Mouse (Mus musculus): Measurements from ENCODE around the gene Cenpt. TPM values are rescaled to one million over a fixed set of nuclear protein-coding genes. Genes with fewer than 3 reads are reported as not detected.
A peak's percentile ranks its signal among the peaks of the same experiment; 100 is the strongest.

Gene Cenpt
- polyA plus RNA-seq (2015; fragmentation: Nextera tagmentation; extraction: Ambion mirVana) = 44.9 and 46.9 TPM in 2 replicates

GRCm38 (mm10) chr8:105853178-105853577 is at the start of gene Cenpt:
Gene Cenpt, minus strand, starts transcription at chr8:105853278.
- H3K9me3 ChIP-seq (replicated peaks) = no peaks in the 10 kb centered on the region
- H3K4me3 ChIP-seq (replicated peaks) = no peak within 1 kb of the TSS
- H3K27ac ChIP-seq (replicated peaks) = no peak within 1 kb of the TSS
- peaks cover 20% of the 10 kb centered on the region for H3K36me3 ChIP-seq
- no peak within 1 kb of the TSS for H3K9ac ChIP-seq
- H3K27me3 ChIP-seq = no peaks in the 10 kb centered on the region
- no peak within 1 kb of the TSS for H3K4me2 ChIP-seq (replicated peaks)
- WGBS = 93% methylated on average over 3 of the region's 3 CpGs
- H3K4me1 ChIP-seq = peaks cover 39% of the 10 kb centered on the region
- ATAC-seq (ENCODE audit: insufficient number of reproducible peaks, low FRiP score, low TSS enrichment, low read depth) = no peak

GRCm38 (mm10) chr8:105900941-105901616 is 48.0 kb upstream of the Cenpt start:
- peak overlapping the region; percentile 91 for H3K27ac ChIP-seq (replicated peaks)
- H3K4me3 ChIP-seq (replicated peaks) = peak overlapping the region; percentile 93
- H3K9ac ChIP-seq = peak overlapping the region; percentile 100
- H3K4me1 ChIP-seq = peaks cover 10% of the 10 kb centered on the region; the same call in 1 of the 2 replicates
- H3K9me3 ChIP-seq (replicated peaks) = no peaks in the 10 kb centered on the region
- peak overlapping the region; percentile 75 for H3K4me2 ChIP-seq (replicated peaks)
- no peaks in the 10 kb centered on the region for H3K27me3 ChIP-seq
- no peaks in the 10 kb centered on the region for H3K36me3 ChIP-seq
- WGBS = 25% methylated on average over 16 of the region's 16 CpGs
- no peak for ATAC-seq (ENCODE audit: insufficient number of reproducible peaks, low FRiP score, low TSS enrichment, low read depth)

GRCm38 (mm10) chr8:105900180-105900940 is 47.3 kb upstream of the Cenpt start, which contains the start of gene Pskh1:
Gene Pskh1, plus strand, starts transcription at chr8:105900441.
- H3K4me2 ChIP-seq (replicated peaks) = peak within 1 kb of the TSS; percentile 75
- WGBS = under 1% methylated on average over 68 of the region's 68 CpGs
- H3K4me3 ChIP-seq (replicated peaks) = peak within 1 kb of the TSS; percentile 93
- no peaks in the 10 kb centered on the region for H3K9me3 ChIP-seq (replicated peaks)
- peak; percentile 93 for ATAC-seq (ENCODE audit: insufficient number of reproducible peaks, low FRiP score, low TSS enrichment, low read depth)
- peak within 1 kb of the TSS; percentile 100 for H3K9ac ChIP-seq
- H3K27ac ChIP-seq (replicated peaks) = peak within 1 kb of the TSS; percentile 91
- H3K36me3 ChIP-seq = no peaks in the 10 kb centered on the region
- H3K4me1 ChIP-seq = peaks cover 10% of the 10 kb centered on the region; the same call in 1 of the 2 replicates
- H3K27me3 ChIP-seq = no peaks in the 10 kb centered on the region

GRCm38 (mm10) chr8:105897801-105898480 is 44.9 kb upstream of the Cenpt start:
- Histone ChIP-seq H3K27me3 (no peaks in the 10 kb centered on the region), H3K4me2 (replicated peaks) (no peak overlapping the region), H3K27ac (replicated peaks) (no peak overlapping the region), H3K36me3 (peaks cover 14% of the 10 kb centered on the region), H3K9me3 (replicated peaks) (no peaks in the 10 kb centered on the region), H3K4me1 (peaks cover 16% of the 10 kb centered on the region), H3K9ac (no peak overlapping the region), H3K4me3 (replicated peaks) (no peak overlapping the region)
- ATAC-seq (ENCODE audit: insufficient number of reproducible peaks, low FRiP score, low TSS enrichment, low read depth) = no peak
- WGBS = 73% methylated on average over 9 of the region's 9 CpGs

- no peaks in the 10 kb centered on the region for H3K9me3 ChIP-seq (replicated peaks)
- peaks cover 6% of the 10 kb centered on the region for H3K4me1 ChIP-seq
- H3K27ac ChIP-seq (replicated peaks) = no peak within 1 kb of the TSS
- H3K4me3 ChIP-seq (replicated peaks) = no peak within 1 kb of the TSS
- 6% methylated on average over 11 of the region's 11 CpGs for WGBS
- H3K4me2 ChIP-seq (replicated peaks) = no peak within 1 kb of the TSS
- ATAC-seq (ENCODE audit: insufficient number of reproducible peaks, low FRiP score, low TSS enrichment, low read depth) = peak; percentile 84
- H3K9ac ChIP-seq = no peak within 1 kb of the TSS
- H3K27me3 ChIP-seq = no peaks in the 10 kb centered on the region
- peaks cover 60% of the 10 kb centered on the region for H3K36me3 ChIP-seq
These were observed 40.3 kb upstream of the Cenpt start, which contains the start of gene Nrn1l for GRCm38 (mm10) chr8:105893339-105893738. Gene Nrn1l, plus strand, starts transcription at chr8:105893567.

GRCm38 (mm10) chr8:105892432-105892831 is 39.4 kb upstream of the Cenpt start:
- Histone ChIP-seq H3K4me1 (peaks cover 6% of the 10 kb centered on the region), H3K9me3 (replicated peaks) (no peaks in the 10 kb centered on the region), H3K27ac (replicated peaks) (no peak overlapping the region), H3K36me3 (peaks cover 69% of the 10 kb centered on the region), H3K27me3 (no peaks in the 10 kb centered on the region), H3K4me3 (replicated peaks) (no peak overlapping the region), H3K4me2 (replicated peaks) (no peak overlapping the region), H3K9ac (no peak overlapping the region)
- WGBS = 82% methylated on average over 6 of the region's 6 CpGs
- ATAC-seq (ENCODE audit: insufficient number of reproducible peaks, low FRiP score, low TSS enrichment, low read depth) = no peak

- peaks cover 84% of the 10 kb centered on the region for H3K36me3 ChIP-seq
- H3K4me3 ChIP-seq (replicated peaks) = no peak overlapping the region
- no peaks in the 10 kb centered on the region for H3K9me3 ChIP-seq (replicated peaks)
- H3K9ac ChIP-seq = no peak overlapping the region
- no peak overlapping the region for H3K27ac ChIP-seq (replicated peaks)
- no peaks in the 10 kb centered on the region for H3K27me3 ChIP-seq
- H3K4me2 ChIP-seq (replicated peaks) = no peak overlapping the region
- 85% methylated on average over 6 of the region's 6 CpGs for WGBS
- no peak for ATAC-seq (ENCODE audit: insufficient number of reproducible peaks, low FRiP score, low TSS enrichment, low read depth)
- peaks cover 6% of the 10 kb centered on the region for H3K4me1 ChIP-seq
These were observed 37.8 kb upstream of the Cenpt start for GRCm38 (mm10) chr8:105890870-105891269.

- no peak for ATAC-seq (ENCODE audit: insufficient number of reproducible peaks, low FRiP score, low TSS enrichment, low read depth)
- no peak overlapping the region for H3K27ac ChIP-seq (replicated peaks)
- no peaks in the 10 kb centered on the region for H3K9me3 ChIP-seq (replicated peaks)
- H3K9ac ChIP-seq = no peak overlapping the region
- H3K4me2 ChIP-seq (replicated peaks) = no peak overlapping the region
- peaks cover 91% of the 10 kb centered on the region for H3K36me3 ChIP-seq
- H3K4me3 ChIP-seq (replicated peaks) = no peak overlapping the region
- no peaks in the 10 kb centered on the region for H3K27me3 ChIP-seq
- 91% methylated on average over 12 of the region's 12 CpGs for WGBS
- peaks cover 6% of the 10 kb centered on the region for H3K4me1 ChIP-seq
These were observed 36.8 kb upstream of the Cenpt start for GRCm38 (mm10) chr8:105889756-105890465.

GRCm38 (mm10) chr8:105880754-105881520 is 27.9 kb upstream of the Cenpt start, which contains the start of gene Edc4:
Gene Edc4, plus strand, starts transcription at chr8:105880881.
- Histone ChIP-seq H3K27me3 (no peaks in the 10 kb centered on the region), H3K4me2 (replicated peaks) (peak within 1 kb of the TSS; percentile 87), H3K4me1 (peaks cover 19% of the 10 kb centered on the region), H3K36me3 (peaks cover 58% of the 10 kb centered on the region), H3K9ac (peak within 1 kb of the TSS; percentile 94), H3K9me3 (replicated peaks) (no peaks in the 10 kb centered on the region), H3K27ac (replicated peaks) (peak within 1 kb of the TSS; percentile 76), H3K4me3 (replicated peaks) (peak within 1 kb of the TSS; percentile 92)
- WGBS = under 1% methylated on average over 45 of the region's 45 CpGs
- peak; percentile 75 for ATAC-seq (ENCODE audit: insufficient number of reproducible peaks, low FRiP score, low TSS enrichment, low read depth)

GRCm38 (mm10) chr8:105874301-105874700 is 21.2 kb upstream of the Cenpt start:
- Histone ChIP-seq H3K4me2 (replicated peaks) (no peak overlapping the region), H3K27me3 (no peaks in the 10 kb centered on the region), H3K9ac (no peak overlapping the region), H3K27ac (replicated peaks) (no peak overlapping the region), H3K4me3 (replicated peaks) (no peak overlapping the region), H3K4me1 (no peaks in the 10 kb centered on the region), H3K36me3 (peaks cover 84% of the 10 kb centered on the region), H3K9me3 (replicated peaks) (no peaks in the 10 kb centered on the region)
- WGBS = 89% methylated on average over 6 of the region's 6 CpGs
- ATAC-seq (ENCODE audit: insufficient number of reproducible peaks, low FRiP score, low TSS enrichment, low read depth) = no peak

All from embryonic facial prominence, embryonic 15.5 days (tissue).